Mouse (Mus musculus) embryo, embryonic 11.5 days (tissue): ENCODE measurements at regions not wholly inside any gene's neighbourhood (a gene's known extent, or its start where the extent isn't known, plus 50 kb on each side); places are given as distances from the start of the nearest gene placed in this dataset.
"Not testable (repeated sequence)": the region's sequence is repeated elsewhere in the genome, so short reads cannot be mapped to it uniquely, and the experiment has no call there.

ENCODE experiments used
- DNase-seq: peaks from one replicate; pipeline ENCODE4 v3.0.0-alpha.2; 2012; ENCODE audit warnings: low read depth, low spot score

- DNase-seq = no peak
Measured at GRCm38 (mm10) chr9:88221276-88221675, 105.7 kb upstream of the Nt5e start.

DNA sequence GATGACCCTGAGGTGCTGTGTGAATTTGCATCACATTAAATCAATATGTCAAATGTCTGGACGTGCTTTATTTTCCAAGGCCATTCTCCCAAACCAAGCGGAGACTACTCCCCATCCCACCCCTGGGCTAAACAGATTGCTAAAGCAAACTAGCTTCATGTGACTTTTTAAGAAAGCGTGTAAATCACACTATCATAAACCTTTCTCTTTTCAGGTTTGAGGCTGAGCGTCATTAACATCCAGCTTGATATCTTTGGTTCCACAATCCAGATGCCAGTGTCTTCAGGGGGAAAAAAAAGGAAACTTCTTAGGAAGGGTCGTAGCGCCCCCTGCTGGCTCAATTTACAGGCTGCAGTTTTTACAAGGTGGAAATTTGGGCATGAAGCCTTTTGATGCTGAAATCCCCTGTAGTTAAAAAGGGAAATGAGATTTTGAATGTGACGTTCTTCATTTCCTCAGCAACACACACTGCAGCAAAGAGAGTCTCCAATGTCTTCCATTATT is 105.1 kb upstream of the Nt5e start:
- peak; percentile 70 for DNase-seq

- DNase-seq = no peak
Measured at GRCm38 (mm10) chr9:88237126-88237525, 89.9 kb upstream of the Nt5e start.

DNA sequence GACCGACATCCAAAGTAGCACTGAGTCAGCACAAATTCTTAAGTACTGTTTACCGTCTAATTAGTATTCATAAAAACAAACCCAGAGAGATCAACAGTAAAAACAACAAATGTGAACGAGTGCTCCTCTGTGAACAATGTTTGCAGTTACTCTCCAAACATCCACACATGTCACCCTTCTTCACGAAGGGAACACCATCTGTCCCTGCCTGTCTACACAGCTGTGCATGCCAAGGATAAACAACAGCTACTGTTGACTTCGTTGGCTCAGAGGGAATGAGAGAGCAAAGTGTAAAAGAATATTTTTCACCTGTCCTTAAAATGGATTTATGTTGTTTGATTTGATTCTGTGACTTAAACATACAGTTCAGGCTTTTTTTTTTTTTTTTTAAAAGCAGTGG is 88.7 kb upstream of the Nt5e start:
- DNase-seq = no peak

GRCm38 (mm10) chr9:88240740-88241139 is 86.3 kb upstream of the Nt5e start:
- no peak for DNase-seq

DNA sequence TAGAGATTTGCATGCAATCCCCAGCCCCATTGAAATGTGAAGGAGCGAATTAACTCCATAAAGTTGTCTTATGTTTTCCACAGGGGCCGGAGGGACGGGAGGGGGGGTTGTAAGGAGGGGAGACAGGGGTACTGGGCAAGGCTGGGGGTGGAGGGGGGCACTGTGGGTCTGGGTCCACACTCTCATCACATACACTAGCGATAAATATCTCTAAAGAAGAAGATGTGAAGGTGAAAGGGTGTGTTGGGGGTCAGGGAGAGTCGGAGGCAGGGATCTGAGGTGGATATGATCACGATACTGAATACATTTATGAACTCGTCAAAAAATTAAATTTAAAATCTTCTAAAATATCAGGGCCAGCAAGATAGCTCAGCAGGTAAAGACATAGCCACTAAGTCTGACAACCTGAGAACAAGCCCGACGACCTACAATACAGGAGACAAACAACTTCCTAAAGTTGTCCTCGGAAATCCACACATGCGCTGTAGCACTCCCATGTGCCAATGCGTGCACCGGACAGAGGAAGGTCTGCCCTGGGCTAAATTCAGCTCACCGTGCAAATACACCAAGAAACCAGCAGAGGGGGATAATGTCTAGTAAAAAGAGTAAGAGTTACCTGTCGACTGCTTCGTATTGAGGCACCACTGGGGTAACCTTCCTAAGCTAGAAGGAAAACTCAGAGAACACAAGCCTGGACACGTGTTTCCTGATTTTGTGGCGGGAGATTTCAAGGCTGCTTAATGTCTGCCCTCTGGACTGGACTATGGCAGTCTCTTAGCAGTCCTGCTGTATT is 85.6 kb upstream of the Nt5e start:
- peak; percentile 77 for DNase-seq

GRCm38 (mm10) chr9:88242530-88242929 is 84.5 kb upstream of the Nt5e start:
- DNase-seq = no peak

DNA sequence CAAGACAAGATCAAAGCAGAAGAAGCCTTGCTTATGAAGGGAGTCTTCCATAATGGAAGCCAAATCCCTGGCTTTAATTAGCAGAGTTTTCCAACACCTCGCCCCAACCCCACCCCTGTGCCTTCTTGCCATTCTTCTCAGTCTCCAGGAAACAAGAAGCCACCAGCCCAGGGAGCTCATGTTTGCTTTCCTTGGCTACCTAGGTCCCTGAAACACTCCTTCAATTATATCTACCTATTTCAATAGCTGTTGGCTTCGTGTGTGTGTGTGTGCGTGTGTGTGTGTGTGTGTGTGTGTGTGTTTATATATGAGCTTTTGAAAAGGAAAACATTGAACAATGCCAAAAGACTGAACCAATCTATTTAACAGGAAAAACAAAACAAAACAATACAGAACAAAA is 82.5 kb upstream of the Nt5e start:
- DNase-seq = no peak

DNA sequence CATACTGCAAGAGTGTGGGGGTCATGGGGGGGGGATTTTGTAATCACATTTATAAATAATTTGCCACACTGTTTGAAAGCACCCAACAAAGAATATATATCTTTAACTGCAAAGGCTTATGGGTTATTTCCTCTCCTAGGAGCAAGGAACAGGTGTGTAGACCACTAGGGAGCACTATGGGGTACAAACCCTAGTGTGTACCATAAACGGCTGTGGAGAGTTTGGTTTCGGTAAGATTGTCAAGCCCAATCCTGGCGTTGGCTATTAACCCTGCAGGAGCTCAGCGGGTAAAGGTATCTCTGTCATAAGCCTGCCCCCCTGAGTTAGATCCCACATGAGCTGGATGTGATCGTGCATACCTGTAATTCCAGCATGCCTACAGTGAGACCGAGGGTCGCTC is 71.0 kb upstream of the Nt5e start:
- no peak for DNase-seq

- DNase-seq = no peak
Measured at GRCm38 (mm10) chr9:88259627-88260026, 67.4 kb upstream of the Nt5e start.

DNA sequence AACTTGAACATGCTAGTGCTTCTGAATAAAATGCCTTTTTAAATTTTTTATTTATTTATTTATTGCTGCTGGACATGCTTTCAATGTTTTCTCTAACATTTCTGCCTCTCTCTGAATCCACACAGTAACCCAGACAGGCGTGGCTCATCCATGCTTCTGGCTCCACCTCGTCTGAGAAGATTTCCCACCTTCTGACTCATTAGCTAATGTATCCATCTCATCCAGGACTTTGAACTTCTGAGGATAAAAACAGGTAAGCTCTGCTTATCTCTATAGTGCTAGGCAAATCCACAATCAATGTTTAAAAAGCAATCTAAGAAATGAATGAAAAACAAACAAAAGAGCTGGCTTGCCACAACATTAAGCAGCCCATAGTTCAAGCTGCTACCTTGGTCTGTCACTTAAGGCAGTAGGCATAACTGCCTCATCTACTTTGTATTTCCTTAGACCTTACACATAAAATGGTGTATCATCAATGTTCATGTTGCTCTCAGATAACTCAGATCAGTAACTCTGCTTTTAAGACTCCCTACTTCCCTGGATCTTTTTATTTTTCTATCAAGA is 66.8 kb upstream of the Nt5e start:
- DNase-seq = no peak

DNA sequence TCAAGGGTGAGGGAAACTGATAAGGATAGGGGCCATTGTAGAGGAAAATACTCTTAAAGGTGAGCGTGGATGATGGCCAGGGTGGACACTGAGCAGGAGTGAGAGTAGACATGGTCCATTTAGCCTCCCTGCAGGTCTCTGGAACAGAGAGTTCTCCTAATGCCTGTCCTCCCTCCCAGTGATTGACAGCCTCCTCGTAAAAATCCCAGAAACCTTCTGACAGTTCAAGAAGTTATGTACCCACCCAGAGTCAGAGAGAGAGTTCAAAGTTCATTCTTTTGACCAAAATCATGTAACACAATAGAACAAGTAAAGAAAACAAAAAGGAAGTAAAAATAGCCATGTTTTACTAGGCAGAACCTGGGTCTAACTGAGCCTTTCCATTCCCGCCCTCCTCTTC is 64.5 kb upstream of the Nt5e start:
- DNase-seq = no peak

GRCm38 (mm10) chr9:88266346-88266745 is 60.7 kb upstream of the Nt5e start:
- not testable (repeated sequence) for DNase-seq

- DNase-seq = no peak
Measured at GRCm38 (mm10) chr9:88268811-88269210, 58.2 kb upstream of the Nt5e start.

- no peak for DNase-seq
Measured at GRCm38 (mm10) chr9:88269216-88269615, 57.8 kb upstream of the Nt5e start.

DNA sequence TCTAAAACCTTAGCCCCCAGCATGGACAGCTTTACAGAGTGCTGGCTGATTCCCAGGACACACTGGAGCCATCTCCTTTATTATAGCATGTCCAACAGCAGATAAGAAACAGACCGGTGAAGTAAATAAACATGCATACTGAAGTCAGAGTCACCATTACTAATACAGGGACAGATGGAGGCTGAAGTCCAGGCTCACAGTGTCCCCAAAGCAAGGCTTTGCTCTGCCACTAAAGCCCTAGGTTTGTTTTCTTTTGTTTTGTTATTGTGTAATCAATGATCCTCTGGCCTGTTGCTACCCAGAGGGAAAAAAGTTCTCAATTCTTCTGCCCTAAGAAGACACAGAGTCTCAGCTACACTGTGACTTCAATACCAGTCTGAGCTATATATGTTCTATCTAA is 56.2 kb upstream of the Nt5e start:
- no peak for DNase-seq

DNA sequence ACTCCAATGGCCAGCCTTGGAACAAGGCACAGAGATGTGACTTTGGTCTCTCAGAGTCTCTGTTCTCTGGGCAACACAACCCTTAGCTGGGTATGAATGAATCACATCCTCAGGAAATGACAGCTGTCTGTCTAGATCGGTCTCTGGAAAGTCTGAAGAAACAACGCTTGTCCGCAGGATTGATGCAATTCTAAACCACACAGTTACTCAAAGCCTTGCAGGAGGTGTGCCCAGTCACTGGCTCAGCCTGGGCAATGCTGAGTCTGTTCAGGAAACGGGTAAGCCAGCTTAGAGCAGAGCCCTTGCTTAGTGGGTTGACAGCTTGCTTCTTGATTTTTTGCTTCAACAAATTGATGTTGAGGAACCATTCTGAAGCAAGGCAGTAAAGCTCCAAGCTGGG is 53.7 kb upstream of the Nt5e start:
- no peak for DNase-seq

- no peak for DNase-seq
Measured at GRCm38 (mm10) chr9:88274040-88274439, 53.0 kb upstream of the Nt5e start.

DNA sequence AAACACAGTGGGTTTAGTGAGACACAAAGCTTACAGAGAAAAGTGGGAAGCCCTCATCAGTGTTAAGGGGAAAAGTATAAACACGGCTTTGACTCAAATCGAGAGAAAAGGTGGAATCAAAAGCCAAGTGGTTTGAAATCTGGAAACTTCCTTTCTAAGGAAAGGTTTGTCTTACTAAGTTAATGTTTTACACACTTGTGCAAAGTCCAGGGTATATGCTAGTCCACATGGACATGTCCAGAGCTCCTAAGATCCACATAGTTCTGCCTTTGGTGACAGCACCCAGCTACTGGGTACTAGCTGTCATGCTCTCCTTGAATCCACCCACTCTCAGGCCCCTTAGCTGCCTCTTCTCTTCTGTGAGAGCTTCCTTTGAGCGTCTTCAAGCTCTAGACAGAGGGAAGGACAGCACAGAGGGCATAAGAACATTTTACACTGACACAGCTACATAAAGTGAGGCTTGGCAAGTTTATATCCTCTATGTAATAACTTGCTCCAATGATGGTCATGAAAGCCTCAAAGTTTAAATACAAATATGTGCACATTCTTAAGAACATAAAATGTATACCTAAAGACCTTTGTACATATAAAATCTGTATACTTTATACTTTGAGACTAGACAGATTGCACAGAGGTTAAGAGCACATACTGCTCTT is 52.2 kb upstream of the Nt5e start:
- DNase-seq = no peak

- no peak for DNase-seq
Measured at GRCm38 (mm10) chr9:88276023-88276568, 50.9 kb upstream of the Nt5e start.

DNA sequence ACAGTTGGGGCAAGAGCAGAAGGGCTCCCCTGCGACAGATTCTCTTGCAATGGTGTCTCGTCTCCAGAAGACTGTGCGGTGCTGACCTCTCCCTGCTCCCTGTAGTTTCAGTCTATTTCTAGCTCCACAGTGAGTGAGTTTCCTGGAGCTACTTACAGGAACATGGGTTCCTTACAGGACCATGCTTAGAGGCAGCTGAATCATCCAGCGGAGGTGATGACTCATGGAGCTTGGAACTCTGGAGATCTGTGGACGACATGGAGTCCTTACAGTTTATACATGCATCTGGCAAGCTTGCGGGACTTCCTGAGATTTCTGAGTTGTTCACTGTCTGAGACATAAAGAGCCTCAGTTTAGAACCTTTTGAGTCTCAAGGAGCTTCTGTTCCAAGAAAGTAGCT is 50.0 kb upstream of the Nt5e start:
- no peak for DNase-seq
